Mouse (Mus musculus): ENCODE measurements around the gene Olfr769. TPM values are rescaled to one million over a fixed set of nuclear protein-coding genes. Genes with fewer than 3 reads are reported as not detected.

Gene Olfr769
- polyA plus RNA-seq (2014; fragmentation: Illumina TruSeq; extraction: RNeasy Lipid Tissue Mini Kit (QIAGEN cat#74804); ENCODE audit: insufficient read depth, low read depth, low replicate concordance), result not detected

GRCm38 (mm10) chr10:129117761-129118160 lies at the start of gene Olfr769:
Gene Olfr769 (minus strand): TSS chr10:129117861.

GRCm38 (mm10) chr10:129164651-129165050 lies 47.0 kb upstream of the Olfr769 start, which contains the start of gene Olfr771:
Gene Olfr771 (minus strand): TSS chr10:129164751.

GRCm38 (mm10) chr10:129138898-129139297 lies 21.2 kb upstream of the Olfr769 start, which contains the start of gene Olfr770:
Gene Olfr770 (minus strand): TSS chr10:129138998.

GRCm38 (mm10) chr10:129099275-129099674 lies 18.4 kb downstream of the Olfr769 start, which contains the start of gene Olfr768:
Gene Olfr768 (minus strand): TSS chr10:129099375.

DNA sequence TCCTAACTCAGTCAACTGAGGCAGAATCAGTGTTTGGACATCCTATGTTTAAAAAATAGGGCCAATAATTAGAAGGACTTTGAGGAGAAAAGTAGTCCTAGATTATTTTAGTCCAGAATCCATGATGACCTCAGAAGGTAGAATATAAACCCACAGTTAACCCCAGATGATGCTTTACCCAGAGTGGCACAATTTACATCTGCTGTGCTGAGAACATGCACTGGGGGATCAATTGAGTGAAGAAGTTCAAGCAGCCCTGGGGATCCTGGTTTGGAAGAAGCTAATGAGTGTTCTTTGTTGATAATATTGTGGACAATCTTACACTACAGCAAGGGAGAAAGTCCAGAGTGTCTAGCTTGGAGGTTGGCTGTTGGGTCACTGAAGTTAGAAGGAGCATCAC lies 34.9 kb downstream of the Olfr769 start, which contains the start of gene Olfr767:
Olfr767 (minus strand) TSS at position 101 of the 400 bp plus-strand sequence.

GRCm38 (mm10) chr10:129068877-129069276 lies 48.8 kb downstream of the Olfr769 start, which contains the start of gene Olfr766-ps1:
Gene Olfr766-ps1 (minus strand): TSS chr10:129068977.

Other genes with a start within 250 kb of the Olfr769 start
- 0.65 TPM for gene Gdf11, start 226.1 kb downstream of the Olfr769 start, polyA plus RNA-seq (2014; fragmentation: Illumina TruSeq; extraction: RNeasy Lipid Tissue Mini Kit (QIAGEN cat#74804); ENCODE audit: insufficient read depth, low read depth, low replicate concordance)
- 322 TPM for gene Cd63, start 216.9 kb downstream of the Olfr769 start, polyA plus RNA-seq (2014; fragmentation: Illumina TruSeq; extraction: RNeasy Lipid Tissue Mini Kit (QIAGEN cat#74804); ENCODE audit: insufficient read depth, low read depth, low replicate concordance)
- 6.0 TPM for gene Rdh5, start 195.0 kb downstream of the Olfr769 start, polyA plus RNA-seq (2014; fragmentation: Illumina TruSeq; extraction: RNeasy Lipid Tissue Mini Kit (QIAGEN cat#74804); ENCODE audit: insufficient read depth, low read depth, low replicate concordance)
- 331 TPM for gene Bloc1s1, start 193.8 kb downstream of the Olfr769 start, polyA plus RNA-seq (2014; fragmentation: Illumina TruSeq; extraction: RNeasy Lipid Tissue Mini Kit (QIAGEN cat#74804); ENCODE audit: insufficient read depth, low read depth, low replicate concordance)
- 14.2 TPM for gene Itga7, start 184.0 kb downstream of the Olfr769 start, polyA plus RNA-seq (2014; fragmentation: Illumina TruSeq; extraction: RNeasy Lipid Tissue Mini Kit (QIAGEN cat#74804); ENCODE audit: insufficient read depth, low read depth, low replicate concordance)
- gene Mettl7b, start 156.9 kb downstream of the Olfr769 start, polyA plus RNA-seq (2014; fragmentation: Illumina TruSeq; extraction: RNeasy Lipid Tissue Mini Kit (QIAGEN cat#74804); ENCODE audit: insufficient read depth, low read depth, low replicate concordance), result not detected
- not detected for gene Olfr9, start 128.4 kb downstream of the Olfr769 start, polyA plus RNA-seq (2014; fragmentation: Illumina TruSeq; extraction: RNeasy Lipid Tissue Mini Kit (QIAGEN cat#74804); ENCODE audit: insufficient read depth, low read depth, low replicate concordance)
- not detected for gene Olfr763, start 107.1 kb downstream of the Olfr769 start, polyA plus RNA-seq (2014; fragmentation: Illumina TruSeq; extraction: RNeasy Lipid Tissue Mini Kit (QIAGEN cat#74804); ENCODE audit: insufficient read depth, low read depth, low replicate concordance)
- gene Olfr764-ps1, start 78.0 kb downstream of the Olfr769 start, polyA plus RNA-seq (2014; fragmentation: Illumina TruSeq; extraction: RNeasy Lipid Tissue Mini Kit (QIAGEN cat#74804); ENCODE audit: insufficient read depth, low read depth, low replicate concordance), result not detected
- not detected for gene Olfr765, start 67.9 kb downstream of the Olfr769 start, polyA plus RNA-seq (2014; fragmentation: Illumina TruSeq; extraction: RNeasy Lipid Tissue Mini Kit (QIAGEN cat#74804); ENCODE audit: insufficient read depth, low read depth, low replicate concordance)
- not detected for gene Olfr766-ps1, start 48.9 kb downstream of the Olfr769 start, polyA plus RNA-seq (2014; fragmentation: Illumina TruSeq; extraction: RNeasy Lipid Tissue Mini Kit (QIAGEN cat#74804); ENCODE audit: insufficient read depth, low read depth, low replicate concordance)
- not detected for gene Olfr767, start 35.0 kb downstream of the Olfr769 start, polyA plus RNA-seq (2014; fragmentation: Illumina TruSeq; extraction: RNeasy Lipid Tissue Mini Kit (QIAGEN cat#74804); ENCODE audit: insufficient read depth, low read depth, low replicate concordance)
- gene Olfr768, start 18.5 kb downstream of the Olfr769 start, polyA plus RNA-seq (2014; fragmentation: Illumina TruSeq; extraction: RNeasy Lipid Tissue Mini Kit (QIAGEN cat#74804); ENCODE audit: insufficient read depth, low read depth, low replicate concordance), result not detected
- gene Olfr770, start 21.1 kb upstream of the Olfr769 start, polyA plus RNA-seq (2014; fragmentation: Illumina TruSeq; extraction: RNeasy Lipid Tissue Mini Kit (QIAGEN cat#74804); ENCODE audit: insufficient read depth, low read depth, low replicate concordance), result not detected
- gene Olfr771, start 46.9 kb upstream of the Olfr769 start, polyA plus RNA-seq (2014; fragmentation: Illumina TruSeq; extraction: RNeasy Lipid Tissue Mini Kit (QIAGEN cat#74804); ENCODE audit: insufficient read depth, low read depth, low replicate concordance), result not detected
- not detected for gene Olfr772, start 60.1 kb upstream of the Olfr769 start, polyA plus RNA-seq (2014; fragmentation: Illumina TruSeq; extraction: RNeasy Lipid Tissue Mini Kit (QIAGEN cat#74804); ENCODE audit: insufficient read depth, low read depth, low replicate concordance)
- gene Olfr773, start 69.6 kb upstream of the Olfr769 start, polyA plus RNA-seq (2014; fragmentation: Illumina TruSeq; extraction: RNeasy Lipid Tissue Mini Kit (QIAGEN cat#74804); ENCODE audit: insufficient read depth, low read depth, low replicate concordance), result not detected
- not detected for gene Olfr774, start 118.3 kb upstream of the Olfr769 start, polyA plus RNA-seq (2014; fragmentation: Illumina TruSeq; extraction: RNeasy Lipid Tissue Mini Kit (QIAGEN cat#74804); ENCODE audit: insufficient read depth, low read depth, low replicate concordance)
- gene Olfr775, start 130.6 kb upstream of the Olfr769 start, polyA plus RNA-seq (2014; fragmentation: Illumina TruSeq; extraction: RNeasy Lipid Tissue Mini Kit (QIAGEN cat#74804); ENCODE audit: insufficient read depth, low read depth, low replicate concordance), result not detected
- gene Olfr776, start 141.3 kb upstream of the Olfr769 start, polyA plus RNA-seq (2014; fragmentation: Illumina TruSeq; extraction: RNeasy Lipid Tissue Mini Kit (QIAGEN cat#74804); ENCODE audit: insufficient read depth, low read depth, low replicate concordance), result not detected
- not detected for gene Olfr777, start 153.6 kb upstream of the Olfr769 start, polyA plus RNA-seq (2014; fragmentation: Illumina TruSeq; extraction: RNeasy Lipid Tissue Mini Kit (QIAGEN cat#74804); ENCODE audit: insufficient read depth, low read depth, low replicate concordance)
- gene Olfr780, start 200.3 kb upstream of the Olfr769 start, polyA plus RNA-seq (2014; fragmentation: Illumina TruSeq; extraction: RNeasy Lipid Tissue Mini Kit (QIAGEN cat#74804); ENCODE audit: insufficient read depth, low read depth, low replicate concordance), result not detected
- gene Olfr781, start 211.0 kb upstream of the Olfr769 start, polyA plus RNA-seq (2014; fragmentation: Illumina TruSeq; extraction: RNeasy Lipid Tissue Mini Kit (QIAGEN cat#74804); ENCODE audit: insufficient read depth, low read depth, low replicate concordance), result not detected
- not detected for gene Olfr782, start 231.0 kb upstream of the Olfr769 start, polyA plus RNA-seq (2014; fragmentation: Illumina TruSeq; extraction: RNeasy Lipid Tissue Mini Kit (QIAGEN cat#74804); ENCODE audit: insufficient read depth, low read depth, low replicate concordance)